Mouse (Mus musculus): Measurements from ENCODE around the gene Adh1.

Adh1 gene

GRCm38 (mm10) chr3:138242021-138242726, 18.6 kb upstream of the Adh1 start:
- no peak for DNase-seq

DNA sequence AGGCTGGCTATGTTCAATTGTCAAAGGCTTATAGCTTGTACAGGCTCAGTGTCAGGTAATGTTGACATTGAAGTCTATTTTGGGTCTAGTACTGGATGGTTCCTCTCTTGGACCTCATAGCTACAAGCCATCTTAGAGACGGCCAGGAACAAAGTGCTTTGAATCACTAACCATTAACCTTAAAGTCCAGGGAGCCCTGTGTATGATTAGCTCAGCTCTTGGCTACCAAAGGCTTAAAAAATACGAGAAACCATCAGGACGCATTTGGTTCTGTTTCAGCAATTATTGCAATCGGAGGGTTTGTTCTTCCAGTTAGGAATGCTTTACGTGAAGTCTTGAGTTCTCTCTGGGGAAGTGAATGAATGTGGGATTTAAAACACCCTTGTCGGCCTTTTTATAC, 17.9 kb upstream of the Adh1 start:
- no peak for DNase-seq

GRCm38 (mm10) chr3:138244338-138244874, 16.4 kb upstream of the Adh1 start:
- no peak for DNase-seq

DNA sequence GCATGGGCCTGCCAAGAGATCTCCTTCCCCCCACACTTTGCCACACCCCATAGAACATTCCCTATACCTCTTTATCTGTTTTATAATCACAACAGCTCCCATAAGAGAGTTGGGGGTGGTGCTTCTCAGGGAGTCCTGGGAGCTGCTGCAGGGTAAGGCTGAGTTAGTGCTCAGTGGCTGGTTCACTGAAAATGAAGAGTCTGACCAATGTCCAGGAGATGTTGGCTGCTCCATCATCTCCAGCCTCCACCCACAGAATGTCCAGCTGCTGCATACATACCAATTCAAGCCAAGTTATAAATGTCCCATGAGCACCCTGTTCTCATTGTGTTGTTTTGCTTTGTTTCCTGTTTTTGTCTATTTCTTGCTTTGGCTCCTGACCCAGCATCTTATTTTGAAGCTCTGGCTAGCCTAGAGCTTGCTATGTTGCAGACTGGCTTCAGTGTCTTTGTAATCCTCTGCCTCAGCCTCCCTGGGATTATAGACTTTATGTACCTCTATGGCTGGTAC, 14.2 kb upstream of the Adh1 start:
- no peak for DNase-seq

DNA sequence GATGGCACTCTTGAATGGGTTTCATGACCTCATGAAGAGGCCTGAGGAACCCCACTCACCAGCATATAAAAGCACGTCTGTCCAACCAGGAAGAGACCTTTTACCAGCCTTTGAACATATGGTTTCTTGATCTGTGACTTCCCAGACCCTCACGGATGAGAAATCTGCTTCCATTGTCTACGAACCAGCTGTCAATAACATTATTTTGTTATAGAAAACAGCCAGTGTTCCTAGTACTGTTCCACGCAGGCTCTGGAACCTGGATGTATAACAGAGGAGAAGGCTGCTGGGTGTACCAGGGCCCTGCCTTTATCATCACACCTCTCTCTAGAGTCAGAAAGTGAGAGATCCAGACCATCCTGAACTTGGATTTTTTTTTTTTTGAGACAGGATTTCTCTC, 13.6 kb upstream of the Adh1 start:
- DNase-seq: no peak

- DNase-seq: no peak
Measured at GRCm38 (mm10) chr3:138248011-138248410, 12.8 kb upstream of the Adh1 start.

- DNase-seq: peak; percentile 74
Measured at GRCm38 (mm10) chr3:138248746-138249145, 12.0 kb upstream of the Adh1 start.

DNA sequence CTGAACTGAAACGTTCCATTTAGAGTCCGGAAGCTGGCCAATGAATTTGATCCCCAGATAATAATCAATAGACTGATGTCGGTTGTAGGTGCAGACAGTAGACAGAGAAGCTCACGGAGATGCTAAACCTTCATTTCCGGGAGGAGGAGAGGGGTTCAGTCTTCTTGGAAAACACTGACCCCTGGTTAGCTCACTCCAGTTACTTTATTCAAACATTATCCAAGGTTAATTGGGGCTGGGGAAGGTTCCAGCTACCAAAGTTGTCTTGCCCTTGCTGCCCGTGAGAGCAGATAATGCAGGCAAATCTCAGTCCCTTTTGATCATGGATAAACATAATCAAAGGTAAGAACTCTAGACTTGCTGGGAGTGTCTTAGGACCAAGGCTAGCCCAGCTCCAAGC, 9.6 kb upstream of the Adh1 start:
- DNase-seq: no peak

GRCm38 (mm10) chr3:138254205-138254604, 6.6 kb upstream of the Adh1 start:
- DNase-seq: no peak

GRCm38 (mm10) chr3:138255366-138255765, 5.4 kb upstream of the Adh1 start:
- no peak for DNase-seq

GRCm38 (mm10) chr3:138255780-138256550, 4.8 kb upstream of the Adh1 start:
- peak; percentile 64 for DNase-seq

GRCm38 (mm10) chr3:138262568-138262967, 1.8 kb downstream of the Adh1 start:
- no peak for DNase-seq

DNA sequence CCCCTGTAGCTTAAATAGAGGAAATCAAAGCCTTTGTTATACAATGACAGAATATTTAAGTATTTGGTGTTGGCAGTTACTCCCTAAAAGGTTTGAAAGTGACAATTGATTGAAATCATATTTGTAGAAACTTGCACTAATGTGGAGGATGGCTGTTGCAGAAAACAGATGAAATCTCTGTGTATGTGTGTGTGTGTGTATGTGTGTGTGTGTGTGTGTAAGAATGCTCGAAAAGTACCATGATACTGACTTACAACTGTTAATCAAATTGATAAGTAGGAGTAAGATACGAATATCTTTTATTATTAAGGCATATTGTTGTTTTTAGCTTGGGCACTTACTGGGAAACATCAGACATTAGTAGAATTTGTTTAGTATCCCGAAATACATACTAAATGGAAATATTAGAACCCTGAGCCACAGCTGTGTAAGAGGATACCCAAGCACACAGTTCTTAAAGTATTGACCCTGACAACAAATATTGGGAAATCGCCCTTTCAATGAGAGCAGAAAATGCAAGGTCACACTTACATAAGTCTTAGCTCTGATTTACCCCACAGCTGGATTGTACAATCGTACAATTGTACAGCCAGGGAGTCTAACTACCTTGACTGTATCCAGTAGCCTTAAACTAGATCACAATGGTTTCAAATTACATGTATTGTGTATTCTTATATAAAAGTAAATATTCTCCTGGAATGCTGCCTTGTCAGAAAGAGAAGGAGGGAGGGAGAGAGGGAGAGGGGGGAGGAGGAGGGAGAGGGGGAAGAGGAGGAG, 2.6 kb downstream of the Adh1 start:
- DNase-seq: no peak

DNA sequence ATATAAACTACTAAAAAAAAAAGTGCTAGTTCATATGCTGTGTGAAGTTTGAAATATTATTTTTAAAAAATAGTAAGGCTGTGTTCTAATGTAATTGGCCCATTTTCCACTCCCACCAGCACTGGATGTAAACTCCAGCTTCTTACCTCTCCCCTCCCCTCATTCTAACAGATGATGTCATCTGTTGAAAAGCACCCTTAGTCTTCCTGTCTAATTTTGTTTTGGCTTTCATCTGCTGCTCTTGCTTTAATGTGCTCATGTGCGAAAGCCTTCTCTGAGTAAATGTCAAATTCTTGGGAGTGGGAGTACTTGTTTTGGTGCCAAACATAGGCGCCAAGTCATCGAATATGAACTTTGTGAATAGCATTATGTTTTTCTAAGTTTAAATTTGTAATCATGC, 3.9 kb downstream of the Adh1 start:
- no peak for DNase-seq

GRCm38 (mm10) chr3:138270507-138270906, 9.7 kb downstream of the Adh1 start:
- no peak for DNase-seq

DNA sequence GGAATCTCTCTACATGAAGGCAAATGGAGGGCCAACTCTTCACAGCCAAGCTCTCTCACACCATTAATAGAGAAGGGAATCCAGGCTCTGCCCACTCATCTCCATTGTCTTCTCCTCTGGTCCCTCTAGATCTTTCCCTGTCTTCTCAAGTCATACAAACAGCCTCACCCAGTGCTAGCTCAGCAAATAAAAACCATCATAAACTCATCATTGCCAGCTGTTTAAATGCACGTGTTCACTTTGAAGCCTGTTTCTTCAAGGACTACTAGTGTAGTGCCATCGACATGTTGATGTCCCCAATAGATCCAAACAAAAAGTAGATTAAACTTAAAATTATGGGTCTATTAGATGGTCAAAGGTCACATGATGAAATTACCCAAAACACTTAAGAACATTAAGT, 10.5 kb downstream of the Adh1 start:
- DNase-seq: no peak

DNA sequence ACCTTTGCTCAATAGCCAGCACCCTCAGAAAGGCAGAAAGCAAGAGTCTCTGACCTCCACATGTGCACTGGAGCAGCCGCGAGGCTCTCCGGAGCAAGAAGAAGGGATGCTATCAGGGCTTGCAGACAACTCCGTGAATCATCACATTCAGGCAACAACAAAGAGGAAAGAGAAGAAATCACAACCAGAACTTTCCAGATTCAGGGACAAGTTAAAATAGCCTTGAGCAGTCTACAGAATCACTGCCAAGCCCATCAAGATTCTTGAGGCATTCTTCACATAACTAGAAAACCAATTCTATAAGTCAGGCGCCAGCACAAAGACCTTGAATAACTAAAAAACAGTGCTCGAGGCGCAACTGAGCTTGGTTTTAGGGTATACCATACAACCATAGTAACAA, 12.3 kb downstream of the Adh1 start:
- no peak for DNase-seq

GRCm38 (mm10) chr3:138275100-138275499, 14.3 kb downstream of the Adh1 start:
- DNase-seq: no peak

- no peak for DNase-seq
Measured at GRCm38 (mm10) chr3:138282556-138282955, 21.8 kb downstream of the Adh1 start.

DNA sequence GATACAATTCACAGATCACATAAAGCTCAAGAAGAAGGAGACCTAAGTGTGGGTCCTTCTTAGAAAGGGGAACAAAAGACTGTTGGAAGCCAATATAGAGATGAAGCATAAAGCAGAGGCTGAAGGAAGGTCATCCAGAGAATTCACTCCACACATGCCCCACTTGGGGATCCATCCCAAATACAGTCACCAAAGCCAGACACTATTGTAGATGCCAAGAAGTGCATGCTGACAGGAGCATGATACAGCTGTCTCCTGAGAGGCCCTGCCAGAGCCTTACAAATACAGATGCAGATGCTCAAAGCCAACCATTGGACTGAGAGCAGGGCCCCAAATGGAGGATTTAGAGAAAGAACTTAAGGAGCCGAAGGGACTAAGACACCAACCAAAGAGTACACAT, 23.0 kb downstream of the Adh1 start:
- DNase-seq: peak; percentile 59

GRCm38 (mm10) chr3:138285986-138286385, 25.2 kb downstream of the Adh1 start:
- no peak for DNase-seq

DNA sequence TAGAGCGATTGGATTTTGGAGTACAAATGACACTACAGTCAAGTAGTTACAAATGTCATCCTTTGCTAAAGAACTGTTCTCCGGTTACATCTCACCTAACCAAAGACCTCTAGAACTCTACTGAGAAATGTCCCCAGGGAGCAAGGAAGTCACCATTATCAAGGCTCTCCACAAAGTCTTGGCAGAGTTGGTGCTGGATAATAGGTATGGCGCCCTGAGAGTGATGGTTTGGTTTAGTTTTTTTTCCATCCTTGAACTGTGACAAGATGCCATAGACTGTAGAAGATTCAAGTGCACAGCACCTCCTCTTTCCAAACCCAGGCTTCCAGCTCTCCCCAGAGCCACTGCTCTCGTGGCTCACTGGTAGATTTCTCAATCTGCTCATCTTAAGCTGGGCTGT, 26.9 kb downstream of the Adh1 start:
- DNase-seq: no peak

DNA sequence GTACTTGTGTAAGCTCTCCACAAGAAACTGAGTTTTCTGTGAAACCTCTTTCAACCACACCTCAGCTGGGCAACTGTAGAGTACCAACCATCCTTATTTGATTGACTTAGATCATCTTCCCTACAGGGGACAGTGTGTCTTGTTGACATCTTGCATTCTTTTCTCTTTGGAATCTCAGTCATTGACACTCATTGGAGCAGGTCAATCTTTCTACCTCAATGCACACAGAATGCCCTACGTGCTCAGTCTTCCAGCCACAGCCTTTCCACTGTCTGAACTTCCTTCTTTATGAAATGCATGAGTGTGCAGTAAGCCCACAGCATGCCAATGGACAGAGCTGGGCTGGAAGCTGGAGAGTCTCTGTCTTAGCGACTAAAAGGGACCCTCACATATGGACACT, 29.9 kb downstream of the Adh1 start:
- DNase-seq: no peak

Measured in lung, postnatal 36 days (tissue).